Mouse (Mus musculus) heart, embryonic 14.5 days (tissue): ENCODE results near the gene Dnajc4. TPM values are rescaled to one million over a fixed set of nuclear protein-coding genes. Genes with fewer than 3 reads are reported as not detected.
A peak's percentile ranks its signal among the peaks of the same experiment; 100 is the strongest.
"Not testable (repeated sequence)": the region's sequence is repeated elsewhere in the genome, so short reads cannot be mapped to it uniquely, and the experiment has no call there.

Experiments used
- ATAC-seq: fragments of 200-750 bp; cut with Nextera tagmentation; 2 replicates; pipeline ENCODE4 v1.8.0; 2017; ENCODE audit warnings: low read depth, moderate TSS enrichment; ENCODE audit not compliant: insufficient number of reproducible peaks, insufficient read depth, low FRiP score
- H3K27ac ChIP-seq, 2 experiments: fragments of 200-500 bp in 1 of 2; fragments of 300-500 bp in 1 of 2; sonication (generic) in 1 of 2; replicated peaks in 1 of 2; 2 replicates each; pipeline ENCODE4 v1.5.1; 2012 to 2014; ENCODE audit warnings: low read depth in 2 of 2, low read length in 2 of 2, control low read depth in 1 of 2, mild to moderate bottlenecking in 1 of 2, mixed read lengths in 1 of 2; ENCODE audit not compliant: control insufficient read depth in 1 of 2, insufficient read depth in 1 of 2
- H3K27me3 ChIP-seq: fragments of 300-500 bp; sonication (generic); 2 replicates; pipeline ENCODE4 v1.6.1; 2014; ENCODE audit warnings: mild to moderate bottlenecking, low read length, control low read depth; ENCODE audit not compliant: control insufficient read depth, insufficient read depth
- H3K36me3 ChIP-seq: fragments of 300-500 bp; sonication (generic); 2 replicates; pipeline ENCODE4 v1.6.1; 2014; ENCODE audit warnings: mild to moderate bottlenecking, control low read depth, low read length, mixed read lengths; ENCODE audit not compliant: control insufficient read depth, insufficient read depth
- H3K4me1 ChIP-seq, 2 experiments: fragments of 200-500 bp in 1 of 2; fragments of 300-500 bp in 1 of 2; sonication (generic) in 1 of 2; 2 replicates each; pipeline ENCODE4 v1.6.1; 2012 to 2014; ENCODE audit warnings: low read length in 2 of 2, control low read depth in 1 of 2, mixed read lengths in 1 of 2; ENCODE audit not compliant: control insufficient read depth in 2 of 2, insufficient read depth in 2 of 2
- H3K4me2 ChIP-seq: fragments of 300-500 bp; sonication (generic); 2 replicates; pipeline ENCODE4 v1.6.1; 2014; ENCODE audit warnings: mild to moderate bottlenecking, low read length
- H3K4me3 ChIP-seq, 2 experiments: fragments of 200-500 bp in 1 of 2; fragments of 300-500 bp in 1 of 2; sonication (generic) in 1 of 2; 2 replicates each; pipeline ENCODE4 v1.5.1; 2012 to 2014; ENCODE audit warnings: low read length in 2 of 2, mild to moderate bottlenecking in 2 of 2, control low read depth in 1 of 2, low read depth in 1 of 2, moderate library complexity in 1 of 2; ENCODE audit not compliant: control insufficient read depth in 1 of 2, insufficient read depth in 1 of 2
- H3K9ac ChIP-seq: fragments of 300-500 bp; sonication (generic); 2 replicates; pipeline ENCODE4 v1.6.1; 2014; ENCODE audit warnings: mild to moderate bottlenecking, low read length
- H3K9me3 ChIP-seq: fragments of 300-500 bp; sonication (generic); 2 replicates; pipeline ENCODE4 v1.6.1; 2016; ENCODE audit warnings: low read length, control low read depth; ENCODE audit not compliant: control insufficient read depth
- WGBS: fragments of 180-500 bp; shearing (Covaris S2); extraction: QIAGEN DNeasy Blood & Tissue Kit; methylation state at CpG from one replicate; pipeline ENCODE4 v1.1.7; 2014; 5-methylcytosine and 5-hydroxymethylcytosine counted together
- polyA plus RNA-seq: library from polyadenylated mRNA; unstranded; fragments of >200 nt; fragmentation: Nextera tagmentation; extraction: Ambion mirVana; gene quantifications from 2 replicates; pipeline ENCODE4 v1.2.1, GENCODE M21; 2014

Gene Dnajc4
- polyA plus RNA-seq, 1 experiment from 2014 or later, result 40.0 TPM

- 61% methylated on average over 14 of the region's 14 CpGs for WGBS
- no peak for ATAC-seq
- H3K36me3 ChIP-seq, result peaks cover 9% of the 10 kb centered on the region; the same call in 1 of the 2 replicates
- H3K27me3 ChIP-seq, result no peaks in the 10 kb centered on the region
- H3K4me3 ChIP-seq, result peak overlapping the region; percentile 52 to 61
- peak overlapping the region; percentile 79 to 81 for H3K27ac ChIP-seq
- H3K4me2 ChIP-seq, result peak overlapping the region; percentile 78
- H3K9ac ChIP-seq, result peak overlapping the region; percentile 75
- H3K9me3 ChIP-seq, result no peaks in the 10 kb centered on the region
- H3K4me1 ChIP-seq, result peaks cover 20 to 38% of the 10 kb centered on the region in 2 experiments
These were observed 819 bp upstream of the Dnajc4 start for GRCm38 (mm10) chr19:6993011-6993770.

GRCm38 (mm10) chr19:6991166-6991565 lies 1.2 kb downstream of the Dnajc4 start:
- 88% methylated on average over 6 of the region's 6 CpGs for WGBS
- H3K9me3 ChIP-seq, H3K27ac ChIP-seq, H3K27me3 ChIP-seq, H3K4me2 ChIP-seq, ATAC-seq, H3K36me3 ChIP-seq, H3K4me3 ChIP-seq, H3K9ac ChIP-seq: not testable (repeated sequence)
- peaks cover 21 to 35% of the 10 kb centered on the region in 2 experiments for H3K4me1 ChIP-seq

GRCm38 (mm10) chr19:6990712-6991111 lies 1.7 kb downstream of the Dnajc4 start:
- Histone ChIP-seq H3K9me3 (no peaks in the 10 kb centered on the region), H3K9ac (no peak overlapping the region), H3K4me2 (no peak overlapping the region), H3K4me3 (no peak overlapping the region), H3K4me1 (peaks cover 24 to 40% of the 10 kb centered on the region in 2 experiments), H3K27me3 (no peaks in the 10 kb centered on the region), H3K36me3 (peaks cover 12% of the 10 kb centered on the region), H3K27ac (no peak overlapping the region)
- ATAC-seq, result no peak
- WGBS, result 86% methylated on average over 6 of the region's 6 CpGs

GRCm38 (mm10) chr19:6989251-6989650 lies 3.1 kb downstream of the Dnajc4 start:
- Histone ChIP-seq H3K36me3 (peaks cover 25% of the 10 kb centered on the region), H3K27me3 (no peaks in the 10 kb centered on the region), H3K4me3 (no peak overlapping the region), H3K27ac (no peak overlapping the region), H3K4me2 (no peak overlapping the region), H3K9ac (no peak overlapping the region), H3K4me1 (peaks cover 16 to 30% of the 10 kb centered on the region in 2 experiments), H3K9me3 (no peaks in the 10 kb centered on the region)
- WGBS, result 90% methylated on average over 8 of the region's 8 CpGs
- no peak for ATAC-seq

- H3K9ac ChIP-seq, result peak overlapping the region; percentile 90
- peaks cover 33% of the 10 kb centered on the region for H3K36me3 ChIP-seq
- H3K4me2 ChIP-seq, result peak overlapping the region; percentile 75
- H3K4me1 ChIP-seq, result peaks cover 12 to 24% of the 10 kb centered on the region in 2 experiments
- 7% methylated on average over 8 of the region's 8 CpGs for WGBS
- no peak; the same call in 1 of the 2 replicates for ATAC-seq
- H3K4me3 ChIP-seq, result peak overlapping the region; percentile 69 to 81
- H3K9me3 ChIP-seq, result no peaks in the 10 kb centered on the region
- no peaks in the 10 kb centered on the region for H3K27me3 ChIP-seq
- peak overlapping the region; percentile 91 to 98 for H3K27ac ChIP-seq
These were observed 4.5 kb downstream of the Dnajc4 start for GRCm38 (mm10) chr19:6987904-6988285.

GRCm38 (mm10) chr19:6987061-6987903 lies 5.1 kb downstream of the Dnajc4 start, which contains the start of gene Vegfb:
Gene Vegfb (minus strand): TSS chr19:6987651.
- Histone ChIP-seq H3K4me1 (peaks cover 12 to 22% of the 10 kb centered on the region in 2 experiments), H3K9me3 (no peaks in the 10 kb centered on the region), H3K27me3 (no peaks in the 10 kb centered on the region), H3K27ac (peak within 1 kb of the TSS; percentile 91 to 98), H3K9ac (peak within 1 kb of the TSS; percentile 90), H3K4me2 (peak within 1 kb of the TSS; percentile 75), H3K36me3 (peaks cover 39% of the 10 kb centered on the region), H3K4me3 (peak within 1 kb of the TSS; percentile 69 to 81)
- WGBS, result under 1% methylated on average over 75 of the region's 85 CpGs
- ATAC-seq, result peak; percentile 53

- peak overlapping the region; percentile 69 to 81 for H3K4me3 ChIP-seq
- peak overlapping the region; percentile 90 for H3K9ac ChIP-seq
- peaks cover 49% of the 10 kb centered on the region for H3K36me3 ChIP-seq
- no peak for ATAC-seq
- H3K4me2 ChIP-seq, result peak overlapping the region; percentile 75
- peak overlapping the region; percentile 91 to 98; a peak in 3 of 4 replicates for H3K27ac ChIP-seq
- H3K27me3 ChIP-seq, result no peaks in the 10 kb centered on the region
- peaks cover 13 to 23% of the 10 kb centered on the region in 2 experiments for H3K4me1 ChIP-seq
- 62% methylated on average over 10 of the region's 10 CpGs for WGBS
- no peaks in the 10 kb centered on the region for H3K9me3 ChIP-seq
These were observed 6.2 kb downstream of the Dnajc4 start for GRCm38 (mm10) chr19:6985951-6986708.
